Mouse (Mus musculus) stomach, postnatal 0 days (tissue): ENCODE measurements around the gene Samd8.
A peak's percentile ranks its signal among the peaks of the same experiment; 100 is the strongest.

Source experiments
- CTCF ChIP-seq: IDR thresholded peaks from 2 replicates; pipeline ENCODE4 v1.5.1; 2016; ENCODE audit warnings: antibody characterized with exemption, low read depth, mild to moderate bottlenecking, moderate library complexity
- EP300 ChIP-seq: optimal IDR thresholded peaks from 2 replicates; pipeline ENCODE3; 2016; ENCODE audit warnings: antibody characterized with exemption

DNA sequence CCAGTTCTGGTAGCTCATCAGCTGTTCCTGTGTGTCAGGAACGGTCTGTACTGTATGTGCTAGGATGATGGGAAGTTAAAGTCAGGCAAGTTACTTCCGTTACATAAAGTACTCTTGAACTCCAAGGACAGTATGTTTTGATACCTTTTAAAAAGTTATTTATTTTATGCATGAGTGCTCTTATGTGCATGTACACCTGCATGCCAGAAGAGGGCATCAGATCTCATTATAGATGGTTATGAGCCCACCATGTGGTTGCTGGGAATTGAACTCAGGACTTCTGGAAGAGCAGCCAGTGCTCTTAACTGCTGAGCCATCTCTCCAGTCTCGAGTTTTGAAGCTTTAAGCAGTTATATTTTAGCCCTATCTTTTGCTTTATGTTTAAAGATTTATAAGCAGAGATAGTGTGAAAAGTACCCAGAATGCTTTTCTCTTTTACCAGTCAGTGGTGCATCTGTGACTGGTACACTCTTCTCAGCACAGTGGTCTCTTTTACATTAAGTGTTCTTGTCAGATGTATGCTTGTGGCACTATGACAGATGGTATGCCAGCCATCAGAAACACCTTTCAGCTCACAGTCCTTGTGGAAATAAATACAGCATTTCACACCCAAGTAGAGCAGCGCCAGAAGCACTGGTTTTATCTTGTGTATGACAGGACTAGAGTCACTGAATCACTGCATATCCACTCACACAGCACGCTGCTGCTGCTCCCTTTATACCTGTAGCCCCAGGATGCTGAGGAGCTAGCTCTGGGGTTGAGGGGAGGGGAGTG lies 91.7 kb downstream of the Samd8 start:
- TF ChIP-seq CTCF (peak; percentile 41), EP300 (no peak)
